Mouse (Mus musculus): Measurements from ENCODE around the gene Nrxn3. TPM values are rescaled to one million over a fixed set of nuclear protein-coding genes. Genes with fewer than 3 reads are reported as not detected.

Nrxn3 gene
- polyA plus RNA-seq, 1 experiment from 2014 or later = 6.3 TPM

- H3K4me3 ChIP-seq (ENCODE audit: low read depth, low read length) = no peak overlapping the region
- H3K9ac ChIP-seq (replicated peaks; ENCODE audit: low read depth, low read length) = no peak overlapping the region
- no peaks in the 10 kb centered on the region for H3K4me1 ChIP-seq (ENCODE audit: control insufficient read depth, insufficient read depth, low read length)
- no peaks in the 10 kb centered on the region for H3K27me3 ChIP-seq (ENCODE audit: control insufficient read depth, insufficient read depth, low read length)
- H3K27ac ChIP-seq (ENCODE audit: low read length) = no peak overlapping the region
- H3K4me2 ChIP-seq (replicated peaks; ENCODE audit: low read depth, low read length) = no peak overlapping the region
- H3K9me3 ChIP-seq (ENCODE audit: control insufficient read depth, low read depth, low read length) = no peaks in the 10 kb centered on the region
- no peak for ATAC-seq (ENCODE audit: insufficient number of reproducible peaks, insufficient read depth, low FRiP score, low read depth)
- no peaks in the 10 kb centered on the region for H3K36me3 ChIP-seq (ENCODE audit: control insufficient read depth, insufficient read depth, low read length)
Observed at GRCm38 (mm10) chr12:89072436-89072835, 349.8 kb downstream of the Nrxn3 start.

- no peak overlapping the region for H3K4me3 ChIP-seq (ENCODE audit: low read depth, low read length)
- no peak overlapping the region for H3K4me2 ChIP-seq (replicated peaks; ENCODE audit: low read depth, low read length)
- no peaks in the 10 kb centered on the region for H3K36me3 ChIP-seq (ENCODE audit: control insufficient read depth, insufficient read depth, low read length)
- H3K9me3 ChIP-seq (ENCODE audit: control insufficient read depth, low read depth, low read length) = no peaks in the 10 kb centered on the region
- no peak for ATAC-seq (ENCODE audit: insufficient number of reproducible peaks, insufficient read depth, low FRiP score, low read depth)
- no peaks in the 10 kb centered on the region for H3K27me3 ChIP-seq (ENCODE audit: control insufficient read depth, insufficient read depth, low read length)
- no peaks in the 10 kb centered on the region for H3K4me1 ChIP-seq (ENCODE audit: control insufficient read depth, insufficient read depth, low read length)
- no peak overlapping the region for H3K9ac ChIP-seq (replicated peaks; ENCODE audit: low read depth, low read length)
- 59% methylated on average over 5 of the region's 5 CpGs for WGBS
- no peak overlapping the region for H3K27ac ChIP-seq (ENCODE audit: low read length)
Observed at GRCm38 (mm10) chr12:89073167-89073743, 350.6 kb downstream of the Nrxn3 start.

- Histone ChIP-seq H3K27me3 (ENCODE audit: control insufficient read depth, insufficient read depth, low read length) (no peaks in the 10 kb centered on the region), H3K9me3 (ENCODE audit: control insufficient read depth, low read depth, low read length) (no peaks in the 10 kb centered on the region), H3K9ac (replicated peaks; ENCODE audit: low read depth, low read length) (no peak overlapping the region), H3K27ac (ENCODE audit: low read length) (no peak overlapping the region), H3K4me2 (replicated peaks; ENCODE audit: low read depth, low read length) (no peak overlapping the region), H3K36me3 (ENCODE audit: control insufficient read depth, insufficient read depth, low read length) (no peaks in the 10 kb centered on the region), H3K4me1 (ENCODE audit: control insufficient read depth, insufficient read depth, low read length) (no peaks in the 10 kb centered on the region), H3K4me3 (ENCODE audit: low read depth, low read length) (no peak overlapping the region)
- no peak for ATAC-seq (ENCODE audit: insufficient number of reproducible peaks, insufficient read depth, low FRiP score, low read depth)
- WGBS = 56% methylated on average over 10 of the region's 10 CpGs
Observed at GRCm38 (mm10) chr12:89074551-89075295, 352.0 kb downstream of the Nrxn3 start.

- Histone ChIP-seq H3K4me2 (replicated peaks; ENCODE audit: low read depth, low read length) (no peak overlapping the region), H3K4me3 (ENCODE audit: low read depth, low read length) (no peak overlapping the region), H3K27ac (ENCODE audit: low read length) (no peak overlapping the region), H3K9ac (replicated peaks; ENCODE audit: low read depth, low read length) (no peak overlapping the region), H3K9me3 (ENCODE audit: control insufficient read depth, low read depth, low read length) (no peaks in the 10 kb centered on the region), H3K36me3 (ENCODE audit: control insufficient read depth, insufficient read depth, low read length) (no peaks in the 10 kb centered on the region), H3K4me1 (ENCODE audit: control insufficient read depth, insufficient read depth, low read length) (no peaks in the 10 kb centered on the region), H3K27me3 (ENCODE audit: control insufficient read depth, insufficient read depth, low read length) (no peaks in the 10 kb centered on the region)
- ATAC-seq (ENCODE audit: insufficient number of reproducible peaks, insufficient read depth, low FRiP score, low read depth) = no peak
- 87% methylated on average over 8 of the region's 8 CpGs for WGBS
Observed at GRCm38 (mm10) chr12:89093806-89094479, 371.3 kb downstream of the Nrxn3 start.

GRCm38 (mm10) chr12:89097561-89097960 is 374.9 kb downstream of the Nrxn3 start:
- Histone ChIP-seq H3K4me1 (ENCODE audit: control insufficient read depth, insufficient read depth, low read length) (no peaks in the 10 kb centered on the region), H3K9me3 (ENCODE audit: control insufficient read depth, low read depth, low read length) (no peaks in the 10 kb centered on the region), H3K27ac (ENCODE audit: low read length) (no peak overlapping the region), H3K4me2 (replicated peaks; ENCODE audit: low read depth, low read length) (no peak overlapping the region), H3K27me3 (ENCODE audit: control insufficient read depth, insufficient read depth, low read length) (no peaks in the 10 kb centered on the region), H3K4me3 (ENCODE audit: low read depth, low read length) (no peak overlapping the region), H3K36me3 (ENCODE audit: control insufficient read depth, insufficient read depth, low read length) (no peaks in the 10 kb centered on the region), H3K9ac (replicated peaks; ENCODE audit: low read depth, low read length) (no peak overlapping the region)
- WGBS = 93% methylated on average over 2 of the region's 2 CpGs
- no peak for ATAC-seq (ENCODE audit: insufficient number of reproducible peaks, insufficient read depth, low FRiP score, low read depth)

GRCm38 (mm10) chr12:89106029-89106733 is 383.5 kb downstream of the Nrxn3 start:
- no peaks in the 10 kb centered on the region for H3K27me3 ChIP-seq (ENCODE audit: control insufficient read depth, insufficient read depth, low read length)
- H3K9me3 ChIP-seq (ENCODE audit: control insufficient read depth, low read depth, low read length) = no peaks in the 10 kb centered on the region
- peak; percentile 83 for ATAC-seq (ENCODE audit: insufficient number of reproducible peaks, insufficient read depth, low FRiP score, low read depth)
- no peaks in the 10 kb centered on the region for H3K36me3 ChIP-seq (ENCODE audit: control insufficient read depth, insufficient read depth, low read length)
- no peak overlapping the region for H3K4me3 ChIP-seq (ENCODE audit: low read depth, low read length)
- WGBS = 13% methylated on average over 9 of the region's 9 CpGs
- no peaks in the 10 kb centered on the region for H3K4me1 ChIP-seq (ENCODE audit: control insufficient read depth, insufficient read depth, low read length)
- H3K9ac ChIP-seq (replicated peaks; ENCODE audit: low read depth, low read length) = no peak overlapping the region
- no peak overlapping the region for H3K27ac ChIP-seq (ENCODE audit: low read length)
- H3K4me2 ChIP-seq (replicated peaks; ENCODE audit: low read depth, low read length) = no peak overlapping the region

- WGBS = 54% methylated on average over 6 of the region's 6 CpGs
- H3K4me3 ChIP-seq (ENCODE audit: low read depth, low read length) = no peak overlapping the region
- ATAC-seq (ENCODE audit: insufficient number of reproducible peaks, insufficient read depth, low FRiP score, low read depth) = no peak
- no peaks in the 10 kb centered on the region for H3K36me3 ChIP-seq (ENCODE audit: control insufficient read depth, insufficient read depth, low read length)
- no peaks in the 10 kb centered on the region for H3K4me1 ChIP-seq (ENCODE audit: control insufficient read depth, insufficient read depth, low read length)
- H3K27me3 ChIP-seq (ENCODE audit: control insufficient read depth, insufficient read depth, low read length) = no peaks in the 10 kb centered on the region
- H3K9ac ChIP-seq (replicated peaks; ENCODE audit: low read depth, low read length) = no peak overlapping the region
- H3K9me3 ChIP-seq (ENCODE audit: control insufficient read depth, low read depth, low read length) = no peaks in the 10 kb centered on the region
- no peak overlapping the region for H3K4me2 ChIP-seq (replicated peaks; ENCODE audit: low read depth, low read length)
- H3K27ac ChIP-seq (ENCODE audit: low read length) = no peak overlapping the region
Observed at GRCm38 (mm10) chr12:89106881-89107584, 384.4 kb downstream of the Nrxn3 start.

- H3K27ac ChIP-seq (ENCODE audit: low read length) = no peak overlapping the region
- no peaks in the 10 kb centered on the region for H3K4me1 ChIP-seq (ENCODE audit: control insufficient read depth, insufficient read depth, low read length)
- H3K9ac ChIP-seq (replicated peaks; ENCODE audit: low read depth, low read length) = no peak overlapping the region
- no peaks in the 10 kb centered on the region for H3K36me3 ChIP-seq (ENCODE audit: control insufficient read depth, insufficient read depth, low read length)
- no peak overlapping the region for H3K4me3 ChIP-seq (ENCODE audit: low read depth, low read length)
- no peaks in the 10 kb centered on the region for H3K27me3 ChIP-seq (ENCODE audit: control insufficient read depth, insufficient read depth, low read length)
- 75% methylated on average over 7 of the region's 7 CpGs for WGBS
- ATAC-seq (ENCODE audit: insufficient number of reproducible peaks, insufficient read depth, low FRiP score, low read depth) = no peak
- no peaks in the 10 kb centered on the region for H3K9me3 ChIP-seq (ENCODE audit: control insufficient read depth, low read depth, low read length)
- H3K4me2 ChIP-seq (replicated peaks; ENCODE audit: low read depth, low read length) = no peak overlapping the region
Observed at GRCm38 (mm10) chr12:89109779-89110335, 387.2 kb downstream of the Nrxn3 start.
